Mouse (Mus musculus): ENCODE data around the gene Slc5a4a. TPM values are rescaled to one million over a fixed set of nuclear protein-coding genes. Genes with fewer than 3 reads are reported as not detected.

Gene Slc5a4a
- total RNA-seq, 2 experiments from 2014 or later: not detected

- H3K4me3 ChIP-seq: no peak overlapping the region
- no peak for TF ChIP-seq CTCF (conservative IDR thresholded peaks at IDR 0.05)
- no peak overlapping the region for H3K27ac ChIP-seq
- no peak for DNase-seq (ENCODE audit: low spot score in 2 of 2)
These were observed 40.8 kb downstream of the Slc5a4a start for GRCm38 (mm10) chr10:76188010-76188409.

DNA sequence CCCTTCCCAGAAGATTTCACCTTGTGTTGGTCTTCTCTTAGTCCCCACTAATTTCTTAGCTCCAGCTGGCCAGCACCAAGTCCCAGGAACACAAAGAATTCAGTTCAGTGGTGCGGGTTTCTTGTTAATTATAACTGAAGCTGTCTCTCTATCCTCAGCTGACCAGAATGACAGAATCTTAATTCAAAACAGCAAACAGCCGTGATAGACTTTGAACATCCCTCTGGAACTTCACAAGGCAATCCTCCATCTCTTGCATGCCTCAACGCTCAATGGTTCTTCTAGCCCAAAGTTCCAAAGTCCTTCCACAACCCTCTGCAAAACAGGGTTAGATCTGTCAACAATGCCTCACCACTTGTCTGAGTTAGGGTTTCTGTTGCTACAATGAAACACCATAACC is 54.2 kb downstream of the Slc5a4a start:
- Histone ChIP-seq H3K4me3 (no peak overlapping the region), H3K27ac (no peak overlapping the region)
- no peak for TF ChIP-seq CTCF (conservative IDR thresholded peaks at IDR 0.05)
- DNase-seq (ENCODE audit: low spot score in 2 of 2): no peak

GRCm38 (mm10) chr10:76201978-76202377 is 54.7 kb downstream of the Slc5a4a start:
- DNase-seq (ENCODE audit: low spot score in 2 of 2): peak; percentile 60 to 83
- Histone ChIP-seq H3K27ac (no peak overlapping the region), H3K4me3 (no peak overlapping the region)
- TF ChIP-seq CTCF (conservative IDR thresholded peaks at IDR 0.05): peak; percentile 86

DNA sequence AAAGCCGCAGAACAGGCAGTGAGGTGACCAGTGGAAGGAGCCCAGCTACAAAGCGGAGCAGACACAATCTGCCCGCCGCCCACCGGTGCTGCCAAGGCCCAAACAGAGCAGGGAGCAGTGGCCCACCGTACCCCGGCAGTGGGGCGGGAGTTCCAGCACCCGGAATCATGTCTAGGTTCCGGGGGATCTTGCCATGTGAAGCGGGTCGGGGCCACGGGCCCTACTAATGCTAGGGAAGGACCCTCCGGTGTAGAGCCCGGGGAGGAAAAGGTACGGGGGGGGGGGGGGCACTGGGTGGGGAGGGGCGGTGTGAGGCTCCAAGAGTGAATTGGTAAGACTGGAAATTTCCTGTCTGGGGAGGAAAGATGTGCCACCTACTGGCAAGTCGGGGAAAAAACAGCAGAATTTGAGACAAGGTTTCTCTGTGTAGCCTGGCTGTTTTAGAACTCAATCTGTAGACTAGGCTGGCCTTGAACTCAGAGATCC is 56.6 kb downstream of the Slc5a4a start:
- peak; percentile 75 for TF ChIP-seq CTCF (conservative IDR thresholded peaks at IDR 0.05)
- no peak overlapping the region for H3K27ac ChIP-seq
- H3K4me3 ChIP-seq: peak overlapping the region; percentile 45
- DNase-seq (ENCODE audit: low spot score in 2 of 2): peak in 1 of 2 experiments; percentile 48

GRCm38 (mm10) chr10:76207262-76207796 is 60.1 kb downstream of the Slc5a4a start:
- TF ChIP-seq CTCF (conservative IDR thresholded peaks at IDR 0.05): no peak
- Histone ChIP-seq H3K4me3 (no peak overlapping the region), H3K27ac (no peak overlapping the region)
- no peak for DNase-seq (ENCODE audit: low spot score in 2 of 2)

DNA sequence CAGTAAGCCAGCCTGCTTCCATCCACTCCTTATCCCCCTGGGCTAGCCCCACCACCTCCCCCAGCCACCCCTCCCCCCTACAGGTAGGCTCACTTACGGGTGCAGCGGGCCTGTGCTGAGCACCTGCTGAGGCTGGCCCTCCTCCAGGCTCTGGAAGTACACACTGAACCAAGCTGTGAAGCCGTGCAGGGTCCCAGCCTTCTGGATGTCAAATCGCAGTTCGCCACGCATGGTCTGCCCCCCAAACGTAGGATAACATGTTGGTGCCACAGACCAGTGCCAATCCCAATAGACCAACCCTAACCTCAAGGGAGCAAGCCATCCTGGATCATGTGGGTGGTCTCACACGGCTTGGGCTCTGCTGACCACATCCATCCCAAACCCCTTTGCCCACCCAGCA is 62.0 kb downstream of the Slc5a4a start:
- DNase-seq (ENCODE audit: low spot score in 2 of 2): no peak
- Histone ChIP-seq H3K27ac (no peak overlapping the region), H3K4me3 (no peak overlapping the region)
- no peak for TF ChIP-seq CTCF (conservative IDR thresholded peaks at IDR 0.05)

DNA sequence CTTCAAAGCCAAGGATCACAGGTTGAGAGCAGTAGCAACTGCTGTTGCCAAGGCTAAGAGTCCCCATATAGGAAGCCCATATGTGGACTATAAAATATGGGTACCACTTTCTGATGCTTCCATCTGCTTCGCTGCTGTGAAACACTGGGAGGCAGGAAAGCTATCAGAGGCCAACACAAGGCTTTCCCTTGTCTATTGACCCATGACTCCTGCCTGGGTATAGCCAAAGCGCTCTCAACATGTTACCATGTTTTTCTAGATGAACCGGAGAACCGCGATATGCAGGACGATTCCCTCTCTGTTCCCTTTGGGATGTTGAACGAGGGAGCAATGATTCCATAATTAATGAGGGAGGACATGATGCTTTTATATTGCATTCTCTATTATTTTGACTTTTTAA is 63.6 kb downstream of the Slc5a4a start:
- no peak for DNase-seq (ENCODE audit: low spot score in 2 of 2)
- H3K27ac ChIP-seq: no peak overlapping the region
- TF ChIP-seq CTCF (conservative IDR thresholded peaks at IDR 0.05): no peak
- no peak overlapping the region for H3K4me3 ChIP-seq

DNA sequence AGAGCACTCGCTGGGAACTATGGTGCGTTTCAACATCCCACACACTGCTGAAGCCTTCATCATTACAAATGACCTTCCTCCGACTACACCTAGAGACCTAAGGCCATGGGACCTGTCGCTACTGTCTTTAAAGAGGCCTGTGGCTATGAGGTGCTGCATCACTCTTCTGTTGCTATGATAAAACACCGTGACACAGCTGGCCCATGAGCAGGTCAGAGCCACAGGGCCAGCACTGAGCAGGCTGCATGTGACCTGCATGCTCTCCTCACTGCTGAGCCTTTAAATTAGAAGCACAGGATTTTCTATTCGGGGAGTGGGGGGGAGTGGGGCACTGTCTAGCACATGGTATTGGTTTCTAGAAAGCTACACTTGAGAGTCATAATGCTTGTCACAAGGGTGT is 64.9 kb downstream of the Slc5a4a start:
- Histone ChIP-seq H3K27ac (no peak overlapping the region), H3K4me3 (no peak overlapping the region)
- no peak for DNase-seq (ENCODE audit: low spot score in 2 of 2)
- TF ChIP-seq CTCF (conservative IDR thresholded peaks at IDR 0.05): no peak

DNA sequence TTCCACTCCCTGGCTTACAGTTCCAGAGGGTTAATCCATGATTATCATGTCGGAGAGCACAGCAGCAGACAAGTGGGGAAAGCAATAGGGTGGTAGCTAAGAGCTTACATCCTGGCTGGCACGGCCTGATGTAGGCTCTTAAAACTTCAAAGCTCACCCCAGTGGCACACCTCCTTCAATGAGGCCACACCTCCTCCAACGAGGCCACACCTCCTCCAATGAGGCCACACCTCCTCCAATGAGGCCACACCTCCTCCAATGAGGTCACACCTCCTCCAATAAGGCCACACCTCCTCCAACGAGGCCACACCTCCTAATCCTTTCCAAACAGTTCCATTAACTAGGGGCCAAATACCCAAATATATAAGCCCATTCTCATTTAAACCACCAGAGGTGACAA is 66.9 kb downstream of the Slc5a4a start:
- no peak for DNase-seq (ENCODE audit: low spot score in 2 of 2)
- TF ChIP-seq CTCF (conservative IDR thresholded peaks at IDR 0.05): no peak
- H3K27ac ChIP-seq: no peak overlapping the region
- no peak overlapping the region for H3K4me3 ChIP-seq

DNA sequence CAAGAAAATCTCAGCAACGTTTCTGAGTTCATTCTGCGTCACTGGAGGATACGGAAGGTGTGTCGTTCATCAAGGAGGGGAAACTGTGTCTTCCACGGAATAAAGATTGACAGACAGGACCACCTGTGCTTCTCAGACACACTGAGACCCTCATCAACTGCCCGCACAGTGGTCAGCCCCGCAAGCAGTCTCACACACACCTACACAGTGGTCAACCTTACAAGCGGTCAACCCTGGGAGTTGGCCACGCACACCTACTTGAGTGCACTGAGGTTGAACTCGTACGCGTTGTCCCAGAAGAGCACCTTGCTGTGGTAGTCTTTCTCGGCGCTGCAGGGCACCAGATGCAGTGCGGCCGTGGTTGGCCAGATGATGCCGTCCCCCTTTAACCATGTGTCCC is 69.8 kb downstream of the Slc5a4a start:
- no peak for TF ChIP-seq CTCF (conservative IDR thresholded peaks at IDR 0.05)
- Histone ChIP-seq H3K27ac (no peak overlapping the region), H3K4me3 (no peak overlapping the region)
- DNase-seq (ENCODE audit: low spot score in 2 of 2): no peak

DNA sequence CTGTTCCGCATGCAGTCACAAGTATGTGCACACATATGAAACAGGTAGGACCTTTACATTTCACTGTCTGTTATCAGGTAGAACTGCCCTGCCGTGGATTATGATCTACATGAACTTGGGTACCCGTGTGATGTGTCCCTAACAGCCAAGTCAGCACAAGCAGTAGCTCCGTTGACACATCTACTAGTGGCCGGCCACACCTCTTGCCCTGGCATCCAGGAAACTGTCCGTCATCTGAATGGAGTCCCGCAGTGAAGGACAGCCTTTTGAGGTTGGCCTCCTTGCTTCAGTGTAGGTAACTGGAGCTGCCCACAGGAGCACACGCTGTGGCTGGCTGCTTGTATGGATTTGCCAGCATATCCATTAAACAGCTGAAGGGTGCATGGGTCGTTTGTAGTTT is 71.0 kb downstream of the Slc5a4a start:
- no peak for TF ChIP-seq CTCF (conservative IDR thresholded peaks at IDR 0.05)
- H3K27ac ChIP-seq: no peak overlapping the region
- H3K4me3 ChIP-seq: no peak overlapping the region
- no peak for DNase-seq (ENCODE audit: low spot score in 2 of 2)

GRCm38 (mm10) chr10:76225944-76226343 is 78.7 kb downstream of the Slc5a4a start:
- no peak overlapping the region for H3K4me3 ChIP-seq
- TF ChIP-seq CTCF (conservative IDR thresholded peaks at IDR 0.05): no peak
- no peak for DNase-seq (ENCODE audit: low spot score in 2 of 2)
- H3K27ac ChIP-seq: no peak overlapping the region

GRCm38 (mm10) chr10:76229627-76230026 is 82.4 kb downstream of the Slc5a4a start:
- H3K4me3 ChIP-seq: no peak overlapping the region
- TF ChIP-seq CTCF (conservative IDR thresholded peaks at IDR 0.05): peak; percentile 76
- DNase-seq (ENCODE audit: low spot score in 2 of 2): no peak
- H3K27ac ChIP-seq: no peak overlapping the region

DNA sequence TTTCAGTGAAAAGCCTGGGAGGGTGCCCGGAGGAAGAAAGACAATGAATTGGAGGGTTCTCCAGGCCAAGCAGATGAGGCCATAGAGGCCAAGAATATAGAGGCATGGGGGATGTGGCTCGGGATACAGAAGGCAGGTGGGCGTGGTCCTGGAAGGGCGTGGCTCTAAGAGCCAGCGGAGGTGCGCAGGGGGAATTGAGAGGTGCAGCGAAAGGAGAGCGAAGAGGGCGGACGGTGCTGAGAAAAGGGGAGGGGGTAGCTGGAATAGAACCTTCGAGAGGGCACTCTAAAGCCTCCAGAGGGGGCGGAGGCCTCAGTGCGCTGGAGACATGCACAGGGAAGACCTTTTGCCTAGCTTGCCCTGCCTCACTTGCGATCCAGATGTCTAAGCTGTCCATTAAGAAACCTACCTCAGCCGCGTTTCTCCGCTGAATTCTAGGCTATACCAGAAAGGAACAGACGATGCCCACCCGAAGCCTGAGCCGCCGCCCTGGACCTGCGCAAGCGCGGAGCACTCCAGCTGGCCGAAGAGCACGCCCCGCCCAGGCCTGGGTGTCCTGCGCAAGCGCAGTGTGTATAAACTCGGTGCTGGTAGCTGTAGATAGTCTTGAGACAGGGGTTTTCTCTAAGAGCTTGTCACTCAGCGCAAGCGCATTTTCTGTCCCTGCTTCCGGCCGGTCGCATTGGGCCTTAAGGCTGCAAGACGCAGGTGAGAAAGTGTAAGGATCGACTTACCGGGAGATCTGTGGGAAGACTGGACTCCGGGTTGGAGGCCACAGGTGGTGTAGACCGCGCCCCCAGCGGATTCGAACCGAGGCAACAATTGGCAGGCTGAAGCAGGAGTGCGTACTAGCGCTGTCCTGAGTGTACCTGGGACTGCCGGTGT is 90.3 kb downstream of the Slc5a4a start, which contains the start of gene Prmt2:
Prmt2 (minus strand) TSS at position 525 of the 885 bp plus-strand sequence.
- peak within 1 kb of the TSS; percentile 99 for H3K4me3 ChIP-seq
- TF ChIP-seq CTCF (conservative IDR thresholded peaks at IDR 0.05): peak; percentile 57
- DNase-seq (ENCODE audit: low spot score in 2 of 2): peak; percentile 88 to 91
- peak within 1 kb of the TSS; percentile 87 for H3K27ac ChIP-seq

Small RNAs within 50 kb of the gene (microRNA-seq; reads per million reads assigned to microRNA genes)
- gene Mir678: 0 reads per million in 2 experiments

Other genes starting within 250 kb of the Slc5a4a start
- 10 to 100 TPM; 83.3 to 83.6 TPM for gene Smarcb1, start 225.8 kb upstream of the Slc5a4a start, total RNA-seq (2021)
- 100 to 1,000 TPM; 328 to 340 TPM for gene Chchd10, start 214.3 kb upstream of the Slc5a4a start, total RNA-seq (2021)
- 1 to 10 TPM; 1.5 to 1.8 TPM for gene Mmp11, start 211.0 kb upstream of the Slc5a4a start, total RNA-seq (2021)
- gene Gm867, start 206.8 kb upstream of the Slc5a4a start, total RNA-seq (2021): under 1 TPM in 1 of 2 experiments, not detected in 1; 0.56 TPM
- gene Vpreb3, start 204.4 kb upstream of the Slc5a4a start, total RNA-seq (2021): not detected
- not detected for gene Gm5134, start 192.9 kb upstream of the Slc5a4a start, total RNA-seq (2021)
- gene Zfp280b, start 114.8 kb upstream of the Slc5a4a start, total RNA-seq (2021): 10 to 100 TPM; 15.5 to 16.1 TPM
- not detected for gene Slc5a4b, start 36.5 kb upstream of the Slc5a4a start, total RNA-seq (2021)
- gene Prmt2, start 90.4 kb downstream of the Slc5a4a start, total RNA-seq (2021): 10 to 100 TPM; 72.2 to 75.3 TPM
- gene S100b, start 106.4 kb downstream of the Slc5a4a start, total RNA-seq (2021): 100 to 1,000 TPM; 118 to 128 TPM
- gene Dip2a, start 197.8 kb downstream of the Slc5a4a start, total RNA-seq (2021): 10 to 100 TPM; 50.9 to 51.0 TPM

Measured in layer of hippocampus, adult 2 months (tissue).